Mouse (Mus musculus) 3T3-L1 (cell line): ENCODE results near the gene Glis3.
A peak's percentile ranks its signal among the peaks of the same experiment; 100 is the strongest.

Experiments
- DNase-seq: peaks from one replicate; pipeline ENCODE4 v3.0.0-alpha.2; 2015; ENCODE audit warnings: low read depth, low spot score

Gene Glis3

DNA sequence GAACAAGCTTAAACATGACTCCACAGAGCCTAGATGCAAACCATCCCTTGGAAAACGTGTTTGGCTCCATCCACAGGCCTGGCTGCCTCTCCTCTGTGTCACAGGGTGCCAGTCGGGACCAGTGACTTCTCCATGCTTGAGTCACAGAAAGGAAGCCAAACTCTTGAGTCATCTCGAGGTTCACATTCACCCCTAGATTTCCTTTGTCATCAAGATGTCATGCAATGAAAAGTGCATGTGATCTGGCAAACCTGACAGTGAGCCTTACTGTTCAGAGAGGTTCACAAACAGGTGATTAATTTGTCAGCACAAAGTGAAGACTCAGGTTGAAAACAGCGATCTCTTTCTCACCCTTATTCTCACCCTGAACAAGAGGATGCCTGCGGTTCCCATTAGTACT, 290.7 kb downstream of the Glis3 start:
- peak; percentile 92 for DNase-seq

DNA sequence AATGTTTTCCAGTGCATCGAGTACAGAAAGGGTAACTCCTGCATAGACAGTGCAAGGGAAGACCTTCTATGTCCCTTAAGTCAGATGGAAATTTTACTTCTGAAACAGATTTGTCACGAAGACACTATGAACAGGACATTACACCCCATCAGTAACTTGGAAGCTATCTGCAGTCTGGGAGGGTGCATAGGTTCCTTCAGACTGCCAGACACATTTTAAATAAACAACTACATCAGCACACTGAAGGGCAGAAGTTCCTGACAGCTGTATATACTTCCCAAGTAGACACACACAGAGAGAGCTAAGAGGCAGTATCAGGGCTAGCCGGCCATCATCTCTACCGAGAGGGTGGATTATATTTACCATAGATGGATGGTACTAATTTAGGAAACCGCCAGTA, 296.5 kb downstream of the Glis3 start:
- DNase-seq: no peak

DNA sequence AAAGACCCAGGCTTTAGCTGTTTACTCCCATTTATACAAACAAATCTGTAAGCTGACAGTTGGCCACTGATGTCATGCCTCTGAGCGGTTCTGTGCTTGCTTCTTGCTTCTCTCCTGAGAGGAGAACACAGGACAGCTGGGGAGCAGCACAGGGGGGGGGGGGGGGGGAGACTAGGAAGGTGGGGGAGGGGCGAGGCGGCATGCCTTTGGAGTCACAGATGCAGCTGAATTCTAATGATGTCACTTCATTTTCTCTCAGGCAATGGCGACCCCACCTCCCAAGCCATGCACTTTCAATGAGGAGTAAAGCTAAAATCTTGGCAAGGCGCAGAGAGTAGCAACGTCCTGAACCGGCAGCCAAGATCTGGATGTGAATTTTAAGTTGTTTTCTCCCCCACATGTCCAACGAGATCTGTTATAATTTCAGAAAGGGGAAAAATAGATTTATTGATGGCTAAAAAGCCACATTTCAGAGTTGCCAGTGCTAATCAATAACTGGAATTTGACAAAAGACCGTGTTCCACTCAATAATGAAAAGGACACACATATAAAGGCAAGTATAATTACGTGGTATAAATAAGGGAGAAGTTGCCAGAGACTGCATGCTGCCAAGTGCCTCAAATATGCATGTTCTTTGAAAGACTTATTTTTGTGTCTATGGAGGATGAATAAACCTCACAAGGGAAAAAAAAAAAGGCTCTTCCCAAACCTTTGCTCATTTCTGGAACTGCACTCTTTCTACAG, 297.5 kb downstream of the Glis3 start:
- DNase-seq: no peak

DNA sequence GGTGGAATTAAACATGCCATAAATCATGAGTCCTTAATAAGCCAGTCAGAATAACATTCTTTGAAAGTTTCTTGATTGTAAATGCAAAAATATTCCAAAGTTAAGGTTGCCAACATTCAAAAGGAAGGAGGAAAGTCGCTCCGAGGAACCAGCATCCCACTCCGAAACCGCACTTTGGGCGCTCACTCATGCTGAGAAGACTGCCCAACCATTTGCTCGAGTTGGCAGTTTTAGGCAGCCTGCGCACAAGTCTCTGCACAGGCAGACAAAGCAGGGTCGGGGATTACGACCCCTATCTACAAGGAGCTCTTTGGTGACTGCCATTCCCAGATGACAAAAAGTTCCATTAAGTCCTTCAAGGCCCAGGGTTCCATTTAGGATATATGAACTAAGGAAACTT, 298.4 kb downstream of the Glis3 start:
- DNase-seq: no peak

DNA sequence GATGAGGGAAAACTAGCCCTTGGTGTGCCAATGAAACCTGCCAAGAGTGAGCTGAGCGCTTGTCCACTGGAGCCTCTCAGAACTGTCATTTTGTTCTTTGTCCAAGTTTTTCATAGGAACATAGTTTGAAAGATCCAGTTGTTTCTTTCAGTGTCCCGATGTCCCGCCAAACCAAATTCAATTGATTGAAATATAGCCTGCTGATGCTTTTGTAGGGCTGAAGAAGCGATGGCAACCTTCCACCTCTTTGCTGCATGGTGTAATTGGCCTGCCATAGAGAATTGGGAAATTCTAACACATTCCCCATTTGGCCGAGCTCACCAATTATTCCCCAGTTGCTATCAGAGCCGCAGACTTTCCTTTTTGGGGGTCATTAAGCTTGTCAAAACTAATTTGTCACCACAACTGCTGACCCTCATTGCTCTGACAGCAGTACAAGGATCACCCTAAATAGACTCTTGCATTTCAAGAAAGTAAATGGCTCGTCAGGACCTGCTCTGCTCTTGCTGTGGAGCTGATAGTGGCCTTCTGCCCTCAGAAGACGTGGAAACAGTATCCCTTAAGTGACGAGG, 299.1 kb downstream of the Glis3 start:
- DNase-seq: no peak

DNA sequence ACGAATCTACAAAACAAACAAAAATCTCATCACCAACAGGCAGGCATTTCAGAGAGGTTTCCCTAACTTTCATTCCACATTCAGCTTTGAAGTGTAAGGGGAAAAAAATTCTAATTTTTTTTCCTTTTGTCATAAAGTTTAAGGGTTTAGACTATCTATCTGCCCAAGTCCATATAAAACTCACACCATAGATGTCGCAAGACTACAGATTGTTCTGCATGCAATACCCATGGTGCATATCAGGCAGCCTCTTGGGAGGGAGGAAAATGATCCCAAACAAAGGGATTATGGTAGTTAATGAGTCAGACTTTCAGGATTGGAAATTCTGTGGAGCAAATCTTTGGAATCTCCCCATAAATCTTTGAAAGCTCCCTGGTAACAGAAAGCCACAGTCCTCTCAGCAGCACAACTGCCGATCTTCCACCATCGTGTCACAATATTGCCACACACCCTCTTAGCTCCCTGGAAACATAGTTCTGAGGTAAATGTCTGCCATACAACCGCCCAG, 302.0 kb downstream of the Glis3 start:
- peak; percentile 62 for DNase-seq

DNA sequence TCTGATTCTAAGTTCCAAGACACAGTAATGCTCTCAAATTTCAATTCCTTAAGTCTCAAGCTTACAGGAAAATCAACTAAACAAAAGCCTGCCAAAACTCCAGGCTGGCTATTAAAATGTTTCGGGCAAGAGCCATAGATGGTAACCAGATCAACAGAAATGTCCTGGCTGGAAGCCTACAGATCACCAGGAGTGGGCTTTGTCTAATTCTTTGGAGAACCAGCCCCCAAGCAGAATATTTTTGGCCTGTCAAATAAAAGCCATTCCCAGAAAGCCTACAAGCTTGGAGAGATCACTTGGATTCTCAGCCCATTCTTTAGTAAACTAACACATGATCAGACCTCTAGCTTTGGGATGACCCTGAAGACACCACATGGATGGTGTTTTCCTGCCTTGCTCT, 303.5 kb downstream of the Glis3 start:
- DNase-seq: peak; percentile 53

DNA sequence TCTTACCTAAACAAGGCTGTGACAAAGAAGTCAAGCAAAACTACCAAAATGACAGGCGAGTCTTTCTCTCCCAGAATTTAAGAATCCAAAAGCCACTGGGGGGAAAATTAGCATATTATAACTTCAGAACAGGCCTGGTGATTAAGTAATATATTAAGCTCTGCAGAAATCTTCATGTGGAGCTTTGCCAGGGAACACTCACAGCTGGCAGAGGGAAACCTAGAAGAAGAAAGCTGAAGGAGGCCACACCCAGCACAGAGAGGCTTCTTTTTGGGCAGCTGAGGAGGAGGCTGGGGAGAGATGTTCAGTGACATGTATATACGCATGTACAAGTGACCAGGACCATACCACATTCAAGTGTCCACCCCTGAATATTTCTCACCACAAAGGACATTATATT, 304.1 kb downstream of the Glis3 start:
- peak; percentile 48 for DNase-seq

DNA sequence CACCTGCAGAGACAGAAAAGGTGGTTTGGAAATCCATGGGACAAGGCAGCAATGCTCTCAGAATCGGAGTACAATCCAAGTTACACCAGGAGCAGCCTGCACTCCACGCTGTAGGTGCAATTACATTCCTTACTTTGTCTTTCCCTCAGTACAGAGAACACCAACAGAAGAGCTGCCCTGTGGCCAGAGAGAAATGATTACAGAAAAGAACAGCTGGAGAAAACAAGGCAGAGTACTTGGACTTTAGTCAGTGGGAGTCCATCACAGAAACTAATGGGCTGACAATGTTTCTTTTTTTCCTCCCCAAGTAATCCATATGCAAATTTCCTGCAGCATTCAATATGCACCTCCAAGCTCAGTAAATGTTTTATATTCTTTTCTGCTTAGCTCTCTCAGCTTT, 305.4 kb downstream of the Glis3 start:
- no peak for DNase-seq

DNA sequence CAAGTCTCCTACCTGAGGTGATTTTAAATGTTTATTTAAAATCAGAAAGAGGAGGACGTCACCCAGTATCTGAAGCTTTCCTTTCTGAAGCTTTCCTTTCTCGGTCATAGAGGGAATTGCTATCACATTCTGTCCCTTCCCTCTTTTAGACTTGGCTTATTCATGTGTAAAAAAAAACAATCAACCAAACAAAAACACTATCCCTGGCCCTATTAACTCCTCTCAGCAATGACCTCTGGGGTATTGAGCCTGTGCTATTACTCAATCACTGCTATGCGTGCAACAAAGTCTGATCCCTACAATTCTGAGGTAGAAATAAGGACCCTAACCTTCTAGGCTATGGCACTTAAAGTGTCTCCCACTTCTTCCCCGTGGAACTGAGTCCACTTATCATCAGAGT, 311.7 kb downstream of the Glis3 start:
- DNase-seq: no peak

DNA sequence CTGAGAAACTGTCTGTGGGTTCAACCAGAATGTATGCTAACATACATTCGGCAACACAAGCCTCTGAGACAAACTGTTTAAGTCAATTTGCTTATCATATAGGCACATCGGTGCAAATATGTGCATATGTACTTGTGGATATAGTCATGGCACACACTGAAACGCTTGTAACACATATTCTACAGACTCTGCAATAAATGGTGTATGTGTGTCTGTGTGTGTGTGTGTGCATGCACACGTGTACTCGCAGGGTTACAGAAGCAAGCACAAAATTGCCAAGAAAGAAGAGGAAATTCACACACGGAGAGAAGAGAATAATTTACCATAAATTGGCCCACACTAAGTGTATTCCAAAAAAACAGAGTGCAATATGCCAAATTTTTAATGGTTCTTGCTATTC, 312.6 kb downstream of the Glis3 start:
- DNase-seq: no peak

DNA sequence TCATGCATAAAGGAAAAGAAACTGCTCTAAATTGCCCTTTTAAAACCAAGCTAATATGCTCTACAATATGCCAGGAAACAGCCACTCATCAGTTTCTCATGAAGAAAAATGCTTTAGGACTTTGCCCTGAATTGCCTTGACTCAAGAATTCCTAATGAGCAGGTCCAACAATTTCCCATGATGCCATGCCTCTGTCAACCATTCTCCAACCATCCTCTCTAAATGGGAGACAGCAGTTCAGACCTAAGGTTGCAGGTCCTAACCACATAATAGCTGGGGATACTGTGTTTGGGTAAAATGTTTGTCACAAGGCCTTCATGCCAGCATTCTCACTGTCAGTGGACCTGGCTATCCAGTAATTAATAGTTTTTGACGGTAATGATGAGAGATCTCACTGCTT, 313.1 kb downstream of the Glis3 start:
- no peak for DNase-seq

DNA sequence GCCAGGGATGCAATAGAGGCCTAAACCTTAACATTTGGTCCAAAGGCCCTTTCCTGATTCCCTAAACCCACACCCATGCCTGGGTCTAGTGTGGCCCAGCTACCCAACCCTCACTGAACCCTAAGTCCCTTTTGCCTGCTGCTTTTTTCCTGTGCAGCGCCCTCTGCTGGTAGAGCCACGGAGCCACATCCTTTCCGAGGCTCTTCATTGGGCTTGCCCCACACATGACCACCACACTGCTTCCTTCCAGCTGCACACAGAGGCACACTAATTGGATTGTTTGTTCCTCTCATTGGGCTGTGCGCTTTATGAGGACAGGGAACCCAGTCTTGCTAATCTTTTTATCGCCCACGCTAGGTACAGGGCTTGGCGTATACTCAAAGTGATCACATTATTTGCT, 314.0 kb downstream of the Glis3 start:
- DNase-seq: peak; percentile 33

DNA sequence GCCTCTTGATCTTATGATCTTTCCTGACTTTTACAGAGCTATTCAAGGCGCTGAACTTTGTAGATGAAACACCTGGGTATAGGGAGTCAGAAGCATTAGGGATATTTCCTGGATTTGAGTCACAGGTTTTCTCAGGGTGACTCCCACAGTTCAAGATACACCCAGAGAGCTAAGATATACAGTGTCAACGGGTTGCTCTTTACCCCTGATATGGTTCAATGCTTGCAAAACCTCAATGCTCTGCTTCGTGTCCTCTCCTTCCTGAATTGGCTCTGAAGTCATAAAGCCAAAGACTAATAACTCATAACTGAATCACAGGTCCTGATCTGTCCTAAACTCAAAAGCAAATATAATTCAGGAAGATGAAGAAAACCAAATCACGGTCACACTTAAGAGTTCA, 319.0 kb downstream of the Glis3 start:
- no peak for DNase-seq

DNA sequence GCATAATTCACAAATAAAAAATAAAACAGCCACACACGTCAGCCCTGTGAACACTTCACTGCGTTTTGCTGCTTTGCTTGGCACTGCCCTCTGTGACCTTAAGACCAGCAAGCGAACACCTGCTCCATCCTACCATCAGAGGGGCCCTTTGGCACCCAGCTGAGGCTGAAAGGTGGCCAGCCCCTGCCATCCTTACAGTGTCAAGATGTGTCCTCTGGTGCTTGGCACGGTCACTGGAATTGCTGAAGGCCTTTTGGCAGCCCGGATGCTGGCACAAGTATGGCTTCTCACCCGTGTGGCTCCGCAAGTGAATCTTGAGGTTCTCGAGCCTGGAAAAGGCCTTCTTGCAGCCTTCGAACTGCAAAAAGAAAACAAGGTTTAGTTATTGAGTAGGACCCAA, 322.3 kb downstream of the Glis3 start:
- DNase-seq: no peak

DNA sequence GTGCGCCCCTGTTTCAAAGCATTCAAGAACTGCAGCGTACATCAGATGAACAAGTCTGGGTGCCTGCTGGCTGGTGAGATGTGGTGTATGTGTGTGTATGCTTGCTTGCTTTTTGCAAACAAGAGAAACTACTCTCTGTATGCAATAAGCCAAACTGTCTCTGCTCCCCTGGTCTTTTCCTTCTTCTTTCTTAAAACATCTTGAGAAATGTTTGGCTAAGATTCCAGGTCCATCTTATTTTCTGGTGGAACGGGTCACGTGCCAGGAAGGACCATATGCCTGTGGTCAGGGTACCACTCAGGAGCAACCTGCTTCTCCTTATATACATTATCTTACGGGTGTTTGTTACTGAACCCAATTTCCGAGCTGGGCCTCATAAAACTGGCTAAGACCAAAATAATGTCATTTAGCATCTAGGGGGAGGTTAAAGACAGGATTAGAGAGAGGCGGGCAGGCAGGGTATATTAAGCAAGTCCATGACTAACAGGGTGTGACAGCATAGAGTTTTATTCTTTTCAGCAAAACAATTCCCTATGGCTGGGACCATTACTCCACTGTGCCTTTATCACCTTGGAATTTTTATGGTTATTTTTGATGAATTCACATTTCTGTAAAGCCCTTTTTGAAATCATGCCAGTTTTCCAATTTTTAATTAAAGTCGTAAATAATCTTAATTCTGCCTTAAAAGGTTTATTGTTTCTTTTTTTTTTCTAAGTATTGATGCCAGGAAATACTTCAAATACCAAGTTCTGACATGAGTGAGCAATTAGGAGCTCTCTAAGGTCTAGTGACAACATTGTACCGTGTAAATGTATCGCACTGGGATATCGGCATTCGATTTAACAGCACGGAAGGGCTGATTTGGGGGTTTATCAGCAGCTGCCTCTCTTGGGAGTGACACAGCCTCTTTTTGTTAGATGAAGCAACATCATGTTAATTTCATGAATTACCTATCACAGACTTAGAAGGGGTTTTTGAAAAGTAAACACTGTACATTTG, 328.5 kb downstream of the Glis3 start:
- DNase-seq: no peak

DNA sequence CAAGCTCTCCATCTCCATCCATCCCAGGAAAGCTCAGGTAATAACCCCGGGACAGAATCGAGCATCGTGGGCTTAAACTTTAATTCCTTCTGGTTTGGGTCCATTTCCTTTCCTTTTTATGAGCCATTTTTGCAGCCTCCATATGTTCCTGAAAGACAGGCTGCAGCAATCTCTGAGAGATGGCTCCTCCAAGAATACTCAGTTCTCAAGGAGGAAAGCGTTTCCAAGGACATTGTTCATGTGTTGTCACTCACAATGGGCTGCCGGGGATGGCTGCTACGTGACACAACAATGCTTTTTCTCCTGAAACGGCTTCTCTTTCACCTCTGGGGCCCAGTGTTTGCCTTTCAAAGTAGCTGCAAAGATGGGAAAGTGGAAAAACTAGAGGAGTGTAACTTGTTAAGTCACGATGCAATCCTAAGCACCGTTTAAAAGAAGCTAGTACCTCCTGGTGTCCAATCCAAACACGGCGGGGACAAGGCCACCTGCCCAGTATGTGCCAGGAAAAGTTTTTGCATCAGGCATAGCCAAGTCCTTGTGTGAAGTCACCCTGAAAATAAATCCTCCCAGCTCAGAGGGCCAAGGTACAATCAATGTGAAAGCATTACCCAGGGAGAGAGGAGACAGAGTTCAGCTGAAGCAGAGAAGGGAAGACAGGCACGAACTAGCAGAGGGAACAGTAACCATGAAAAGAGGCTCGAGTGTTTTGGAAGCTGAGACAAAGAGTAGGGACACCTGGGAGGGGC, 332.6 kb downstream of the Glis3 start:
- DNase-seq: no peak

DNA sequence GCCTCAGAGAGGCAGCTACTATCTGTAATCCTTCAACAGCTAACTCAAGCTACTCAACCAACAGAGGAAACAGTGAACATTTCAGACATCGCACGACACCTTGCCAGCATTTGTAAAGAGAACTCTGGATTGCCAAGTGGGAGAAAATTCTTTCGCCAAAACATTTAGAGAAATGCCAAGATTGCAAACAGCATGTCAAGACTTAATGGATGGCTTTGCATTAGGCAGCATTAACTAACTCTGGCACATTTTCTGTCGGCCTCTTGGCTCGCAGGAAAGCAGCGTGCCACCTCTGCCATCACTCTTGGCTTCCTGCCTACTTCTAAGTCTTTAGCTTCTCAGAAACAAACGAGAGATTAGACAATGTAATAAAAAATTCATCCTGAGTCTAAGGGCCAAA, 336.2 kb downstream of the Glis3 start:
- no peak for DNase-seq

DNA sequence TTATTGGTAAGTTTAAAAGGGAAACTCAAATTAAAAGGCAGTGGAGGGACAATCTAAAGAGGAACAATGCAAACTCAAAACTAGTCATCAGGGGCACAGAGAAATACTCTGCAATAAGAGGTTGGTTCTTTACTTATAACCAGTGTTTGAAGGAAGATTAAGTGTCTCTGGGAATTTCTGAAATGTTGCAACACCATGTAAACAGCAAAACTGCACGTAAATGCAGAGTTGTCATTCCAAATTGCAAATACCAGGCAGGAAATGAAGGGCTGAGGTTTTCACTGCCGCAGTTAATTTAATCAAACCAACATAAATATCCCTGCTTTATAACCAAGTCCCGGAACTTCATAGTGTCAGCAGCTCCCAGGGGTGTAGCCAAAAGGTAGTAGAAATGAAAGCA, 342.3 kb downstream of the Glis3 start:
- peak; percentile 24 for DNase-seq

DNA sequence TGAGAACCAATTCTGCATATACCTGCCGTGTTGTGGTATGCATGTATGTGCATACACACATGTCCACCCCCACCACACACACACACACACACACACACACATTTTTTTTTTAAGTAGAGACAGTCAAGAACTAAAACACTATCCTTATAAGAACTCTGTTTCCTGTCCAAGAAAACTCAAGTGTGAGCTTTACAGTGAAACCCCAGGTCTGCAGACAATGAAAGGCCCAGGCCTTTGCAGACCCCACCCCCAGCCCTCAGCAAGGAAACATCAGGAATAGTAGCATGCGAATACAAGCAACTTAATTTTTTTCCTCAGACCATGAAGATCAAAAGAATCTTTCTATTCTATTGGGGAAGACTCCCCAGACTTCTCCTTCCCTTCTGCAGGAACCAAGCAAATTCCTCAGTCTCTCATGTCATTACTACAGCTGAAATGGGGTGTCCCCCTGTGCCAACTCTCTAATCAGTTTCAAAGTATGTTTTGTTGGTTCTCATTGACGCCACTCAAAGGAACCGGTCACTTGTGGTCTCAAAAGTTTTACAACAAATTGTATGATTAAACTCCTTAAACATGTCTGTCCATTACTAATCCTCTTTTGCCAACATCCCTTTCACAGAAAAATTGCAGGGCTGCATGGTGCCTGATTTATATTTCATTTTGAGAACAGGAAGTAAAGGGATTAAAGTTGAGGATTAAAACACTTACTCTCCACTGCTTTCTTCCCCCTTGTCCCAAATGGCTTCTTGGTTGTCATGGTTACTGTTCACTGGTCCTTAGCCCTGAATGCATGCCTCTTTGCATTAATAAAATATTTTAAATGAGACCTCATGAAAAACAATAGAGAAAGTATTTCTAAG, 343.0 kb downstream of the Glis3 start:
- no peak for DNase-seq

DNA sequence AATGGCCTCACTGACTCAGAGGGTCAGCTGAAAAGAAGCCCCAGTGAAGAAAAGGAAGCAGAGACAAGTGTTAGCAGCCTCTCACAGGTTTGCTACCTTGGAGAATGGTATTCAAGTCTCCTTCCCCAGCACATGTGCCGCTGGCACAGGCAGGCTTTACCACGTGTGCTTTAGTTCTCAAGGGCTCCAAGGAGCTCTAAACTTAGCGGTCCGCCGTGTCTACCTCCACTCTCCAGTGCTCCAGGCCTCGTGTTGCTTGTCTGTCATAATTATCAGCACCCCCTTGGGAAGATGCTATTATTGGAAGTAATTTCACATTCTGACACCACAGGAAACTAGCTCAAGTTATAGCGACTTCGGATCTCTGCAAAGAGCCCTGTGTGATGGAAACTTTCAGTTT, 344.0 kb downstream of the Glis3 start:
- DNase-seq: no peak
